Mouse (Mus musculus): ENCODE data around the gene Lrtm1. TPM values are rescaled to one million over a fixed set of nuclear protein-coding genes. Genes with fewer than 3 reads are reported as not detected.

Gene Lrtm1
- polyA plus RNA-seq, 1 experiment from 2014 or later: not detected

- H3K9ac ChIP-seq: no peak overlapping the region
- H3K4me2 ChIP-seq: no peak overlapping the region
- H3K36me3 ChIP-seq: no peaks in the 10 kb centered on the region
- no peak overlapping the region for H3K27ac ChIP-seq
- H3K4me1 ChIP-seq: no peaks in the 10 kb centered on the region
- 51% methylated on average over 5 of the region's 5 CpGs for WGBS (ENCODE audit: insufficient replicate concordance)
- H3K9me3 ChIP-seq (replicated peaks): no peaks in the 10 kb centered on the region
- no peaks in the 10 kb centered on the region for H3K27me3 ChIP-seq (replicated peaks)
- H3K4me3 ChIP-seq: no peak overlapping the region
- ATAC-seq: no peak
Observed at GRCm38 (mm10) chr14:29015896-29016295, 2.1 kb upstream of the Lrtm1 start.

- Histone ChIP-seq H3K9ac (no peak overlapping the region), H3K36me3 (no peaks in the 10 kb centered on the region), H3K27ac (no peak overlapping the region), H3K9me3 (replicated peaks) (no peaks in the 10 kb centered on the region), H3K4me3 (no peak overlapping the region), H3K27me3 (replicated peaks) (no peaks in the 10 kb centered on the region), H3K4me2 (no peak overlapping the region), H3K4me1 (no peaks in the 10 kb centered on the region)
- no peak for ATAC-seq
- 51% methylated on average over 7 of the region's 7 CpGs for WGBS (ENCODE audit: insufficient replicate concordance)
Observed at GRCm38 (mm10) chr14:29018316-29019000, 450 bp downstream of the Lrtm1 start.

GRCm38 (mm10) chr14:29021295-29021694 lies 3.3 kb downstream of the Lrtm1 start:
- Histone ChIP-seq H3K36me3 (no peaks in the 10 kb centered on the region), H3K27me3 (replicated peaks) (no peaks in the 10 kb centered on the region), H3K4me1 (no peaks in the 10 kb centered on the region), H3K9ac (no peak overlapping the region), H3K4me2 (no peak overlapping the region), H3K4me3 (no peak overlapping the region), H3K9me3 (replicated peaks) (no peaks in the 10 kb centered on the region), H3K27ac (no peak overlapping the region)
- WGBS (ENCODE audit: insufficient replicate concordance): 50% methylated on average over 4 of the region's 4 CpGs
- no peak for ATAC-seq

GRCm38 (mm10) chr14:29023246-29023645 lies 5.2 kb downstream of the Lrtm1 start:
- no peak overlapping the region for H3K4me3 ChIP-seq
- H3K9ac ChIP-seq: no peak overlapping the region
- no peaks in the 10 kb centered on the region for H3K27me3 ChIP-seq (replicated peaks)
- no peaks in the 10 kb centered on the region for H3K36me3 ChIP-seq
- 78% methylated on average over 4 of the region's 4 CpGs for WGBS (ENCODE audit: insufficient replicate concordance)
- H3K9me3 ChIP-seq (replicated peaks): no peaks in the 10 kb centered on the region
- H3K27ac ChIP-seq: no peak overlapping the region
- H3K4me2 ChIP-seq: no peak overlapping the region
- no peaks in the 10 kb centered on the region for H3K4me1 ChIP-seq
- ATAC-seq: no peak

- no peaks in the 10 kb centered on the region for H3K4me1 ChIP-seq
- no peak overlapping the region for H3K27ac ChIP-seq
- no peak for ATAC-seq
- H3K9me3 ChIP-seq (replicated peaks): no peaks in the 10 kb centered on the region
- 60% methylated on average over 6 of the region's 6 CpGs for WGBS (ENCODE audit: insufficient replicate concordance)
- H3K27me3 ChIP-seq (replicated peaks): no peaks in the 10 kb centered on the region
- H3K4me2 ChIP-seq: no peak overlapping the region
- H3K36me3 ChIP-seq: no peaks in the 10 kb centered on the region
- H3K9ac ChIP-seq: no peak overlapping the region
- no peak overlapping the region for H3K4me3 ChIP-seq
Observed at GRCm38 (mm10) chr14:29025335-29025734, 7.3 kb downstream of the Lrtm1 start.

GRCm38 (mm10) chr14:29027276-29027675 lies 9.3 kb downstream of the Lrtm1 start:
- no peaks in the 10 kb centered on the region for H3K27me3 ChIP-seq (replicated peaks)
- no peak overlapping the region for H3K9ac ChIP-seq
- no peaks in the 10 kb centered on the region for H3K4me1 ChIP-seq
- no peak overlapping the region for H3K27ac ChIP-seq
- 62% methylated on average over 5 of the region's 5 CpGs for WGBS (ENCODE audit: insufficient replicate concordance)
- H3K4me3 ChIP-seq: no peak overlapping the region
- no peaks in the 10 kb centered on the region for H3K36me3 ChIP-seq
- no peaks in the 10 kb centered on the region for H3K9me3 ChIP-seq (replicated peaks)
- no peak overlapping the region for H3K4me2 ChIP-seq
- ATAC-seq: no peak

GRCm38 (mm10) chr14:29028391-29029106 lies 10.5 kb downstream of the Lrtm1 start:
- Histone ChIP-seq H3K4me3 (no peak overlapping the region), H3K4me2 (no peak overlapping the region), H3K27me3 (replicated peaks) (no peaks in the 10 kb centered on the region), H3K27ac (no peak overlapping the region), H3K36me3 (no peaks in the 10 kb centered on the region), H3K4me1 (no peaks in the 10 kb centered on the region), H3K9ac (no peak overlapping the region), H3K9me3 (replicated peaks) (no peaks in the 10 kb centered on the region)
- ATAC-seq: no peak
- WGBS (ENCODE audit: insufficient replicate concordance): 64% methylated on average over 6 of the region's 6 CpGs

GRCm38 (mm10) chr14:29029107-29029469 lies 11.1 kb downstream of the Lrtm1 start:
- Histone ChIP-seq H3K4me1 (no peaks in the 10 kb centered on the region), H3K4me3 (no peak overlapping the region), H3K36me3 (no peaks in the 10 kb centered on the region), H3K9me3 (replicated peaks) (no peaks in the 10 kb centered on the region), H3K27ac (no peak overlapping the region), H3K9ac (no peak overlapping the region), H3K4me2 (no peak overlapping the region), H3K27me3 (replicated peaks) (no peaks in the 10 kb centered on the region)
- no peak for ATAC-seq
- 68% methylated on average over 2 of the region's 2 CpGs for WGBS (ENCODE audit: insufficient replicate concordance)

- H3K4me2 ChIP-seq: no peak overlapping the region
- H3K27ac ChIP-seq: no peak overlapping the region
- H3K27me3 ChIP-seq (replicated peaks): no peaks in the 10 kb centered on the region
- H3K36me3 ChIP-seq: no peaks in the 10 kb centered on the region
- ATAC-seq: no peak
- 72% methylated on average over 11 of the region's 11 CpGs for WGBS (ENCODE audit: insufficient replicate concordance)
- H3K4me3 ChIP-seq: no peak overlapping the region
- H3K9ac ChIP-seq: no peak overlapping the region
- H3K4me1 ChIP-seq: no peaks in the 10 kb centered on the region
- no peaks in the 10 kb centered on the region for H3K9me3 ChIP-seq (replicated peaks)
Observed at GRCm38 (mm10) chr14:29029896-29030420, 11.9 kb downstream of the Lrtm1 start.

- no peak for ATAC-seq
- Histone ChIP-seq H3K27ac (no peak overlapping the region), H3K4me1 (no peaks in the 10 kb centered on the region), H3K36me3 (no peaks in the 10 kb centered on the region), H3K4me2 (no peak overlapping the region), H3K9me3 (replicated peaks) (no peaks in the 10 kb centered on the region), H3K4me3 (no peak overlapping the region), H3K27me3 (replicated peaks) (no peaks in the 10 kb centered on the region), H3K9ac (no peak overlapping the region)
- WGBS (ENCODE audit: insufficient replicate concordance): 72% methylated on average over 9 of the region's 9 CpGs
Observed at GRCm38 (mm10) chr14:29030519-29030918, 12.5 kb downstream of the Lrtm1 start.

GRCm38 (mm10) chr14:29031858-29032395 lies 13.9 kb downstream of the Lrtm1 start:
- H3K36me3 ChIP-seq: no peaks in the 10 kb centered on the region
- H3K4me1 ChIP-seq: no peaks in the 10 kb centered on the region
- H3K9me3 ChIP-seq (replicated peaks): no peaks in the 10 kb centered on the region
- no peak overlapping the region for H3K9ac ChIP-seq
- no peaks in the 10 kb centered on the region for H3K27me3 ChIP-seq (replicated peaks)
- no peak overlapping the region for H3K4me3 ChIP-seq
- H3K27ac ChIP-seq: no peak overlapping the region
- H3K4me2 ChIP-seq: no peak overlapping the region
- ATAC-seq: no peak
- WGBS (ENCODE audit: insufficient replicate concordance): 62% methylated on average over 1 of the region's 1 CpGs

GRCm38 (mm10) chr14:29038246-29038645 lies 20.2 kb downstream of the Lrtm1 start:
- Histone ChIP-seq H3K27ac (no peak overlapping the region), H3K27me3 (replicated peaks) (no peaks in the 10 kb centered on the region), H3K4me1 (no peaks in the 10 kb centered on the region), H3K4me3 (no peak overlapping the region), H3K4me2 (no peak overlapping the region), H3K9me3 (replicated peaks) (no peaks in the 10 kb centered on the region), H3K36me3 (no peaks in the 10 kb centered on the region), H3K9ac (no peak overlapping the region)
- no peak for ATAC-seq
- WGBS (ENCODE audit: insufficient replicate concordance): 66% methylated on average over 5 of the region's 5 CpGs

Data from liver, embryonic 12.5 days (tissue).